Mouse (Mus musculus) E14TG2a.4 (cell line): Measurements from ENCODE around the gene Gm20388.
A peak's percentile ranks its signal among the peaks of the same experiment; 100 is the strongest.

Experiments used
- H3K27me3 ChIP-seq: 2 replicates; pipeline ENCODE4 v1.6.1; 2014; ENCODE audit warnings: low read length, control low read depth; ENCODE audit not compliant: insufficient read depth
- H3K36me3 ChIP-seq: 2 replicates; pipeline ENCODE4 v1.6.1; 2014; ENCODE audit warnings: low read length, control low read depth; ENCODE audit not compliant: insufficient read depth
- H3K4me1 ChIP-seq: replicated peaks from 2 replicates; pipeline ENCODE4 v1.6.1; 2014; ENCODE audit warnings: low read depth, low read length, control low read depth
- H3K4me3 ChIP-seq: replicated peaks from 2 replicates; pipeline ENCODE4 v1.5.1; 2014; ENCODE audit warnings: mild to moderate bottlenecking, low read length
- H3K9me3 ChIP-seq: 2 replicates; pipeline ENCODE4 v1.6.1; 2014; ENCODE audit warnings: low read length, control low read depth
- CTCF ChIP-seq: conservative IDR thresholded peaks from 2 replicates; pipeline ENCODE4 v1.5.1; 2014; ENCODE audit warnings: low read length
- NANOG ChIP-seq: IDR thresholded peaks from 2 replicates; pipeline ENCODE4 v1.6.1; 2014; ENCODE audit warnings: borderline replicate concordance, low read length, mixed read lengths
- POU5F1 ChIP-seq: IDR thresholded peaks from 2 replicates; pipeline ENCODE4 v1.6.1; 2014; ENCODE audit warnings: low read length, borderline replicate concordance

Gm20388 gene

DNA sequence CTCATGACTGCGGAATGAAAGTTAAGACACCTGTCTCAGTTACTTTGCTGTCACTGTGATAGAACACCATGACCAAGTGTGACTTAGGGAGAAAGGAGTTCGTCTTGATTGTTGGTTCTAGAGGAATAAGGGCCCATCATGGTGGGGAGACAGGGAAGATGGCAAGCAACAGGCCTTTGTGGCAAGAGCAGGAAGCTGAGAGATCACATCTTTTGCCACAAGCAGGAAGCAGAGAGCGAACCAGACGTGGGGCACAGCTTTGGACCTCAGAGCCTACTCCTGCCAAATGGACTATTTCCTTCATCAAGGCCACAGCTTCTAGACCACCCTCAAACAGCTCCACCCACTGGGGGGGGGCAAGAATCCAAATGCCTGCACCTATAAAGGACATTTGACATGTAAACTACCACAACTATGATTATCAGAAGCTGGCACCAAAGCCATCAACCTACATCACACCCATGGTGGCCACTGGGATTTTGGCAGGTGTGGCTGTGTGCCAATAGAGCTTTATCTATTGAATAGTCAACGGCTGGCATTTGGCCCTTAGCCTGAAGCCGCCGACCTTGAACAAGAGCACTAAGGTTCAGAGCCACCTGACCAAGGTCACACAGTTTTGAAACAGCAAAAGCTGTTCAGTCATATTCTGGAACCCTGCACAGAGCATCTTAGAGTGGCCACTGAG, 2854.3 kb downstream of the Gm20388 start:
- Histone ChIP-seq H3K4me3 (no peak overlapping the region), H3K4me1 (0 out of 2 replicates have a peak, but pooled peaks cover 7% of the 10 kb centered on the region), H3K27me3 (peaks cover 14% of the 10 kb centered on the region), H3K9me3 (no peaks in the 10 kb centered on the region), H3K36me3 (no peaks in the 10 kb centered on the region)
- TF ChIP-seq POU5F1: no peak
- TF ChIP-seq NANOG: no peak
- no peak for TF ChIP-seq CTCF

DNA sequence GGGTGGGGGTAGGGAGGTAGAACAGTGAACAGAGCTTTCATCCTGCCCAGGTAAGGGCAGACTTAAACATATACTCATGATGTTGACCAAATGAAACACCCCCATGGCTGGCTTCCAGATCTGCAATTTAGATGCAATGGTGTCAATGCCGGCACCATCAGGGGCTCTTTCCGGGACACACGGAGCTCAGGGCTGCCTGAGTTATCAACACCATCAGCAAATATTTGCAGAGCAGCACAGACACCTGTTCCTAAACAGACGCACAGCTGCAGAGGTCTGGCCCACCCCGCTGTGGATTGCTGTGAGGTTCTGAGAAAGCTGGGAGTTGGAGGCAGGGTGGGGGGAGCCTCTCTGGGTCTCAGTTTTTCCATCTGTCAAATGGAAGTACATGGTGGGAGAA, 2855.5 kb downstream of the Gm20388 start:
- Histone ChIP-seq H3K4me3 (no peak overlapping the region), H3K27me3 (peaks cover 14% of the 10 kb centered on the region), H3K9me3 (no peaks in the 10 kb centered on the region), H3K4me1 (0 out of 2 replicates have a peak, but pooled peaks cover 2% of the 10 kb centered on the region), H3K36me3 (no peaks in the 10 kb centered on the region)
- TF ChIP-seq CTCF (no peak), NANOG (no peak), POU5F1 (no peak)

DNA sequence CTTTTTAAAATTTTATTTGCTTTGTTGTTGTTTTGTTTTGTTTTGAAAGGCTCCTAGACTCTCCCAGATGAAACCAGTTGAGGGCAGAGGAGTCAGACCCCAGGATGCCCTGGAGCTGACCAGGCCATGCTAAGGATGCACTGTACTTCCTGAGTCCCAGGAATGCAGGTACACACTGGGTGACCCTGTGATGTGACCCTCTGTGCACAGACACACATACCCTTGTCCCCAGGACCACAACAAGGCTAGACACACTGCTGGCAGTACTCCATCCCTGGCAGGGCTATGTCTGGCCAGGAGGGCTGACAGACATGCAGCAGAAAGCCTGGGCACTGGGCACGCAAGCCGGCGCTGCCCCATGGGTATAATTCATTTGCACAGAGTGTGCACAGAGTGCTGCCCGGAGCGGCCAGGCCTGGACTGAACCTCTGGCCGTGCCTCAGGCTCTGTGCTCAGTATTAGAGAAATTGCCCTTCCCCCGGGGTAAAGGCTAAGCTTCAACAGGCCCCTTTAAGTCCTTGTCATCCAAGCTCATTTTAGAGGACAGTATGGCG, 2856.1 kb downstream of the Gm20388 start:
- TF ChIP-seq NANOG (no peak), CTCF (no peak), POU5F1 (no peak)
- H3K4me1 ChIP-seq: 0 out of 2 replicates have a peak, but pooled peaks cover 2% of the 10 kb centered on the region
- no peaks in the 10 kb centered on the region for H3K36me3 ChIP-seq
- no peak overlapping the region for H3K4me3 ChIP-seq
- H3K9me3 ChIP-seq: no peaks in the 10 kb centered on the region
- H3K27me3 ChIP-seq: peaks cover 14% of the 10 kb centered on the region

DNA sequence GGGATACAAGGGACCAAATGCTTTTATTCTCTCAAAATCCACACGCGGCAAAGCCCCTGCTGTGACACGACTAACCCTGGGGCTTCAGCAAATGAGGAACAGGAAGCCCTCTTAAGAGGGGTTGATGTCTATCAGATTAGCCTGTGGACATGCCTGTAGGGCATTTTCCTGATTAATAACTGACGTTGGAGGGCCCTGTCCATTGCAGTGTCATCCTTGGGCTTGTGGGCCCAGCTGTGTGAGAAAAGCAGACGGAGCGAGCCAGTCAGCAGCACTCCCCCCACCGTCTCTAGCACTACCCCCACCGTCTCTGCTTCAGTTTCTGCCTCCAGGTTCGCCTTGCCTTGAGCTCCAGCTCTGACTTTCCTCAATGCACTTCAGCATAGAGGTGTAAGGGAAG, 2856.6 kb downstream of the Gm20388 start:
- peaks cover 14% of the 10 kb centered on the region for H3K27me3 ChIP-seq
- TF ChIP-seq CTCF (no peak), POU5F1 (no peak)
- no peaks in the 10 kb centered on the region for H3K36me3 ChIP-seq
- 0 out of 2 replicates have a peak, but pooled peaks cover 2% of the 10 kb centered on the region for H3K4me1 ChIP-seq
- H3K4me3 ChIP-seq: no peak overlapping the region
- H3K9me3 ChIP-seq: no peaks in the 10 kb centered on the region

DNA sequence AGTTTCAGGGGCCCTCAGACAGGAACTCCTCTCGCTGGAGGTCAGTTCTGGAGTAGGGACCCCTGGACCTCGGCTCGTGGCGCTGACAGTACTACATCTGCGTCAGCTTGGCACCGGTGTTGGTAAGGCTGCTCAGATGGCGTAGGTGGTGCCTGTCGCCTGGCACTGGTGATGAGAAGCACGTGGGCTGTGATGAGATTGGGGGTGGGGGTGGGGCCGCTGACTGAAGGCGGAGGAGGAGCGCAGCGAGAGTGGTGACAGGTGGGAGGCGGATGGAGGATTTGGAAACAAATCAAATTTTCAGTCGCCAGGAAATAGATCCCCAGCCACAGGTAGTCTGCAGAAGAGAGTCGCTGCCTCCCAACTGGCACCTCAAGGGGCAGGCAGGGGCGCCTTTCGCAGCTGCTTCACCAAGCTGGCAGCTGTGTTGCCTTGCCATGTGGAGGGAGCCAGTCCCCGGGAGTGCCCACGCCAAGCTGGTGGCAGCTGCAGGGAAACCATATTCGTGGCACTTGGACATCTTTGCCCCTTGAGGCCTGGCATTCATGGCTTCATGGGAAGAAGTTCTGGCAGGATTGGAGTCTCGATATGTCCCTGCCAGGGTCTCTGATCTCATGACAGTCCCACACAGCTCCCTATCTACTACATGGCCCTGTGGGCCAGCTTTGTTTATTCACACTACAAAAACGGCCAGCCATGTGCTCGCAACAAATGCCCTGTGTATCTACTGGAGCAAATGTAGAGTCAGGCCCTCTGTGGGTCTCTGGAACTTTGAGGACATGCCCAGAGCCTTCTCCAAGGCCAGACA, 2858.8 kb downstream of the Gm20388 start:
- TF ChIP-seq NANOG (no peak), POU5F1 (no peak), CTCF (no peak)
- H3K27me3 ChIP-seq: peaks cover 22% of the 10 kb centered on the region
- 0 out of 2 replicates have a peak, but pooled peaks cover 2% of the 10 kb centered on the region for H3K4me1 ChIP-seq
- no peaks in the 10 kb centered on the region for H3K9me3 ChIP-seq
- H3K4me3 ChIP-seq: no peak overlapping the region
- H3K36me3 ChIP-seq: no peaks in the 10 kb centered on the region

DNA sequence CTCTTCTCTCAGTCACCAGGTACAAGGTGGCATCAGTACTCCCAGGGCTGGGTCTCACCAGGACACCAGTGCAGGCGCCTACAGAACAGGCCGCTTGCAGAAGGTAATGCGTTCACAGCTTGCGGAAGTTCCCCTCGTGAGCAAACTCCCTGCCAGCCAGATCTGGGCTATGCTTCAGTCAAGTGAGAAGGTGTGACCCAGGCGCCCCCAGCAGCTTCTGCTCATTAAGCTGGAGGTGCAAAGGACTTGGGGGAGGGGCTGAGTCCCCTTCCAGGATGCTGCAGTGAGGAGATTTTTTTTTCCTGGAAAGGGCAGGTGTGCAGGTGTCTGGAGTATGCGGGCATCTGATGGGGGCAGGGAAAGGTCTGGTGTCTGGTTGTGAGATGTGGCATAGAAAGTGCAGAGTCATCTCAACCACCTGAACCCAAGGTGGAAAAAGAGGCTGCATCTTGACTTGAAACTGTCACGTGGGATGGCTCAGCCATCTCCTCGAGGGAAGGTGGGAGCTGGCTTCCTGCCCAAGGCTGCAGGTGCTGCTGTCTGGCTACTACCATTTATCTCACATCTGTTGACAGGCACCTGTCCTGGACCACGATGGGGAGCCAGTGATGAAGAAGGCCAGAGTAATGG, 2861.9 kb downstream of the Gm20388 start:
- Histone ChIP-seq H3K9me3 (no peaks in the 10 kb centered on the region), H3K27me3 (peaks cover 22% of the 10 kb centered on the region), H3K4me3 (no peak overlapping the region), H3K4me1 (peaks cover 12% of the 10 kb centered on the region), H3K36me3 (no peaks in the 10 kb centered on the region)
- TF ChIP-seq NANOG (no peak), POU5F1 (no peak), CTCF (no peak)

DNA sequence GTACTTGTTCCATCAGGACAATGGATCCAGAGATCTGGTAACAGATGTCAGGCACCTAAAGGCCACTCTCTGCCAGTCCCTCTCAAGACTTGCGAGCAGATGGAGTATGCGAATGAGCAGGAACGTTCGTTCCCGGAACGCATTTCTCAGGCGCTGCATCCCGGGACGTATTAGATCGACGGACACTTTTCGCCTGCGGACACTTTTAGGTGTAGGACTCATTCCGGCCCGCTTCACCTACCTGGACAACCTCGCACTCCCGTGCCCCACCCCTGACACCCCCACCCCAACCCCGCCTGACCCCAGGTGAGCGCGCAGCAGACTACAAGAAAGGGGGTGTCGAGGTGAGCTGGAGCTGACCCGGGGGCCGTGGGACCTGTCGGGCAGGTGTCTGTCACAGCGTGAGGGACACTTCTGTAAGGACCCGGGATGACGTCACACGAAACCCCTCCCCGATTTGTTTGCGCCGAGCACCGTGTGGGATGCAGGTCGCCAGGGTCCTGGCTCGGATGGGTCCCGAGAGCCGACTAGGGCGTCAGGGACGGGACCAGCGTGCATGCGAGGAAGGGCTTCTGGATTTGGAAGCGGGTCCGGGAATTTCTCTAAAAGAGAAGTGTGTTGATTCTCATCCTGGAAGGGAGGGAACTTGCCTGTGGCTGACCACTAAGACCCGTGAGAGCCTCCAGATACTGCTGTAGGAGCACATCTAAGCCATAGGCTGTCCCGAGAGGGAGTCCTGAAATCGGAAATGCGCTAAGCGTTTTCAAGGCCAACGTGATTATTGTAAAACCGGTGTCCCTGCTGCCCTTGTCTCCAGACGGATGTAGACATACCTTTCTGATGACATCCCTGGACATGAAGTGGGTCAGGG, 2864.9 kb downstream of the Gm20388 start, which contains the start of gene Acsf3:
TSS of gene Acsf3 (plus strand) at position 202 of the 871 bp plus-strand sequence.
- Histone ChIP-seq H3K27me3 (peaks cover 8% of the 10 kb centered on the region; the same call in 1 of the 2 replicates), H3K4me3 (peak within 1 kb of the TSS; percentile 88), H3K9me3 (no peaks in the 10 kb centered on the region), H3K36me3 (peaks cover 9% of the 10 kb centered on the region), H3K4me1 (peaks cover 9% of the 10 kb centered on the region)
- TF ChIP-seq POU5F1: no peak
- no peak for TF ChIP-seq NANOG
- no peak for TF ChIP-seq CTCF
